Mouse (Mus musculus) heart, embryonic 13.5 days (tissue): ENCODE measurements around the gene Olfr952. TPM values are rescaled to one million over a fixed set of nuclear protein-coding genes. Genes with fewer than 3 reads are reported as not detected.

Experiments
- ATAC-seq: fragments of 200-750 bp; cut with Nextera tagmentation; 2 replicates; pipeline ENCODE4 v1.8.0; 2017; ENCODE audit warnings: moderate TSS enrichment; ENCODE audit not compliant: insufficient number of reproducible peaks, low FRiP score, low TSS enrichment; ENCODE audit errors: extremely low read depth
- H3K27ac ChIP-seq: fragments of 300-500 bp; sonication (generic); replicated peaks from 2 replicates; pipeline ENCODE4 v1.5.1; 2015; ENCODE audit warnings: moderate library complexity, mild to moderate bottlenecking, inconsistent platforms
- H3K27me3 ChIP-seq: fragments of 300-500 bp; sonication (generic); replicated peaks from 2 replicates; pipeline ENCODE4 v1.6.1; 2015; ENCODE audit warnings: mild to moderate bottlenecking, inconsistent platforms
- H3K36me3 ChIP-seq: fragments of 300-500 bp; sonication (generic); 2 replicates; pipeline ENCODE4 v1.6.1; 2015; ENCODE audit warnings: mild to moderate bottlenecking, inconsistent platforms
- H3K4me1 ChIP-seq: fragments of 300-500 bp; sonication (generic); 2 replicates; pipeline ENCODE4 v1.6.1; 2015; ENCODE audit warnings: inconsistent platforms
- H3K4me2 ChIP-seq: fragments of 300-500 bp; sonication (generic); 2 replicates; pipeline ENCODE4 v1.6.1; 2015; ENCODE audit warnings: inconsistent platforms, mild to moderate bottlenecking, moderate library complexity
- H3K4me3 ChIP-seq: fragments of 300-500 bp; sonication (generic); 2 replicates; pipeline ENCODE4 v1.5.1; 2015; ENCODE audit warnings: moderate library complexity, mild to moderate bottlenecking, inconsistent platforms
- H3K9ac ChIP-seq: fragments of 300-500 bp; sonication (generic); 2 replicates; pipeline ENCODE4 v1.6.1; 2015; ENCODE audit warnings: inconsistent platforms, mild to moderate bottlenecking, moderate library complexity
- H3K9me3 ChIP-seq: fragments of 300-500 bp; sonication (generic); 2 replicates; pipeline ENCODE4 v1.6.1; 2016; ENCODE audit warnings: inconsistent platforms
- WGBS: fragments of 180-500 bp; shearing (Covaris S2); methylation state at CpG from one replicate; pipeline ENCODE4 v1.1.7; 2015; ENCODE audit warnings: mixed read lengths; 5-methylcytosine and 5-hydroxymethylcytosine counted together
- polyA plus RNA-seq: library from polyadenylated mRNA; unstranded; fragments of >200 nt; fragmentation: Nextera tagmentation; extraction: Ambion mirVana; gene quantifications from 2 replicates; pipeline ENCODE4 v1.2.1, GENCODE M21; 2015

The Olfr952 gene
- not detected in 2 replicates for polyA plus RNA-seq

- Histone ChIP-seq H3K27ac (no peak within 1 kb of the TSS), H3K4me3 (no peak within 1 kb of the TSS), H3K27me3 (no peaks in the 10 kb centered on the region), H3K9ac (no peak within 1 kb of the TSS), H3K9me3 (no peaks in the 10 kb centered on the region), H3K4me1 (no peaks in the 10 kb centered on the region), H3K4me2 (no peak within 1 kb of the TSS), H3K36me3 (no peaks in the 10 kb centered on the region)
- ATAC-seq = no peak
Observed at GRCm38 (mm10) chr9:39427048-39427447, at the start of gene Olfr952. TSS of gene Olfr952 (minus strand) at chr9:39427148.

GRCm38 (mm10) chr9:39471844-39472243 is 44.9 kb upstream of the Olfr952 start, which contains the start of gene Olfr955:
TSS of gene Olfr955 (minus strand) at chr9:39471944.
- Histone ChIP-seq H3K9ac (no peak within 1 kb of the TSS), H3K27me3 (no peaks in the 10 kb centered on the region), H3K27ac (no peak within 1 kb of the TSS), H3K36me3 (no peaks in the 10 kb centered on the region), H3K9me3 (no peaks in the 10 kb centered on the region), H3K4me3 (no peak within 1 kb of the TSS), H3K4me1 (no peaks in the 10 kb centered on the region), H3K4me2 (no peak within 1 kb of the TSS)
- no peak for ATAC-seq
- WGBS = 43% methylated on average over 1 of the region's 1 CpGs

GRCm38 (mm10) chr9:39456401-39456800 is 29.5 kb upstream of the Olfr952 start, which contains the start of gene Olfr954:
TSS of gene Olfr954 (plus strand) at chr9:39456701.
- H3K4me3 ChIP-seq = no peak within 1 kb of the TSS
- H3K9ac ChIP-seq = no peak within 1 kb of the TSS
- no peak for ATAC-seq
- H3K27me3 ChIP-seq = no peaks in the 10 kb centered on the region
- no peak within 1 kb of the TSS for H3K4me2 ChIP-seq
- no peaks in the 10 kb centered on the region for H3K36me3 ChIP-seq
- H3K4me1 ChIP-seq = no peaks in the 10 kb centered on the region
- no peaks in the 10 kb centered on the region for H3K9me3 ChIP-seq
- no peak within 1 kb of the TSS for H3K27ac ChIP-seq
- WGBS = 75% methylated on average over 6 of the region's 6 CpGs

- no peak within 1 kb of the TSS for H3K27ac ChIP-seq
- no peak for ATAC-seq
- 81% methylated on average over 2 of the region's 2 CpGs for WGBS
- no peaks in the 10 kb centered on the region for H3K9me3 ChIP-seq
- no peaks in the 10 kb centered on the region for H3K27me3 ChIP-seq
- H3K4me1 ChIP-seq = no peaks in the 10 kb centered on the region
- no peak within 1 kb of the TSS for H3K9ac ChIP-seq
- H3K4me2 ChIP-seq = no peak within 1 kb of the TSS
- no peak within 1 kb of the TSS for H3K4me3 ChIP-seq
- H3K36me3 ChIP-seq = no peaks in the 10 kb centered on the region
Observed at GRCm38 (mm10) chr9:39387110-39387509, 39.8 kb downstream of the Olfr952 start, which contains the start of gene Olfr951. TSS of gene Olfr951 (plus strand) at chr9:39387410.

Other genes with a start within 250 kb of the Olfr952 start
- not detected in 2 replicates for gene Olfr944, start 225.2 kb downstream of the Olfr952 start, polyA plus RNA-seq
- gene Olfr1537, start 177.2 kb downstream of the Olfr952 start, polyA plus RNA-seq = not detected in 2 replicates
- not detected in 2 replicates for gene Olfr945, start 150.3 kb downstream of the Olfr952 start, polyA plus RNA-seq
- not detected in 2 replicates for gene Olfr948, start 101.1 kb downstream of the Olfr952 start, polyA plus RNA-seq
- not detected in 2 replicates for gene Olfr951, start 39.7 kb downstream of the Olfr952 start, polyA plus RNA-seq
- not detected in 2 replicates for gene Olfr954, start 29.6 kb upstream of the Olfr952 start, polyA plus RNA-seq
- not detected in 2 replicates for gene Olfr955, start 44.8 kb upstream of the Olfr952 start, polyA plus RNA-seq
- gene Olfr44, start 66.8 kb upstream of the Olfr952 start, polyA plus RNA-seq = not detected in 2 replicates
- not detected in 2 replicates for gene Olfr957, start 88.7 kb upstream of the Olfr952 start, polyA plus RNA-seq
- gene Olfr958, start 126.9 kb upstream of the Olfr952 start, polyA plus RNA-seq = not detected in 2 replicates
- gene Olfr959, start 148.4 kb upstream of the Olfr952 start, polyA plus RNA-seq = not detected in 2 replicates
- gene AW551984, start 177.3 kb upstream of the Olfr952 start, polyA plus RNA-seq = 10.3 and 10.8 TPM in 2 replicates
- gene Olfr148, start 183.5 kb upstream of the Olfr952 start, polyA plus RNA-seq = not detected in 2 replicates
- not detected in 2 replicates for gene Olfr960, start 194.2 kb upstream of the Olfr952 start, polyA plus RNA-seq
- not detected in 2 replicates for gene Olfr961, start 217.9 kb upstream of the Olfr952 start, polyA plus RNA-seq
- gene Olfr963, start 240.1 kb upstream of the Olfr952 start, polyA plus RNA-seq = not detected in 2 replicates